Comparison of ENCODE assay signal across 15 mouse cellular contexts in the genomic region with DNA sequence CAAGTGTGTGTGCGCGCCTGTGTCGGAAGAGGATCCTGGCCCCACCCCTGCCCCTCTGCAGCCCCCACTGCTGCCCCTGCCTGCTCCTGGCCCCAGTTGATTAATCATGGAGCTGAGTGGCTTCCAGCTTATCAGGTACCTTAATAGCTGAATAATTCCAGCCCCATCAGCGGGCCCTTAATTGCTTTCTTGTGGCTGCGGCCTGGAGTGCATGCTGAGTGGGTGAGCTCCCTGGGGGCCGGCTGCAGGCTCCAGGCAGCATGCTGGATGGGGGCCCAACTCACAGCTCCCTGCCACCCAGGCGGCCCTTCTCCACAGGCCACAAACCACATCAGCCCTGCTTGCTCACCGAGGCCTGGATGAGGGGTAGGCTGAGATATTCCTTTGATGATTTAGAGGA. TPM values are rescaled to one million over a fixed set of nuclear protein-coding genes. Genes with fewer than 3 reads are reported as not detected.
A peak's percentile ranks its signal among the peaks of the same experiment; 100 is the strongest.
DNase-seq lines count a peak whose midpoint lies in the region; ATAC-seq and TF ChIP-seq lines count a peak whose summit lies in the region.
"Had no signal": no experiment of that assay in that cellular context is flagged by ENCODE, and none has a peak within 500 bp of the region (broad histone marks: within the 10 kb centered on the region; RNA-seq: fewer than 3 reads in every experiment).

No protein-coding gene starts in this region.

- H3K27me3 ChIP-seq in heart, embryonic 10.5 days (ENCODE audit: insufficient read depth, poor library complexity, severe bottlenecking) = peaks cover 11% of the 10 kb centered on the region; the same call in 1 of the 2 replicates
- H3K27me3 ChIP-seq in embryonic facial prominence, embryonic 15.5 days = no peaks in the 10 kb centered on the region; the same call in 1 of the 2 replicates
- H3K27me3 ChIP-seq in midbrain, embryonic 14.5 days (ENCODE audit: control insufficient read depth, insufficient read depth, low read length) = no peaks in the 10 kb centered on the region
- no peaks in the 10 kb centered on the region for H3K27me3 ChIP-seq in intestine, postnatal 0 days (replicated peaks; ENCODE audit: control insufficient read depth, insufficient read depth, low read length)

- peaks cover 17% of the 10 kb centered on the region; the same call in 1 of the 2 replicates for H3K36me3 ChIP-seq in heart, embryonic 10.5 days
- no peaks in the 10 kb centered on the region for H3K36me3 ChIP-seq in embryonic facial prominence, embryonic 15.5 days
- no peaks in the 10 kb centered on the region for H3K36me3 ChIP-seq in midbrain, embryonic 14.5 days (ENCODE audit: control insufficient read depth, insufficient read depth, low read length)
- H3K36me3 ChIP-seq in intestine, postnatal 0 days (ENCODE audit: control insufficient read depth, insufficient read depth) = no peaks in the 10 kb centered on the region
- H3K36me3 ChIP-seq: G1E; heart, embryonic 15.5 days; stomach, embryonic 15.5 days had no signal

- ATAC-seq in embryonic facial prominence, embryonic 15.5 days (ENCODE audit: insufficient number of reproducible peaks, low FRiP score, low TSS enrichment, low read depth) = 0 out of 2 replicates have a peak, but pooled peaks have one; percentile 25
- ATAC-seq in midbrain, embryonic 14.5 days (ENCODE audit: low FRiP score, low TSS enrichment) = no peak; the same call in 1 of the 2 replicates
- ATAC-seq in intestine, postnatal 0 days = no peak
- no peak for ATAC-seq in megakaryocyte-erythroid progenitor cell, adult 5-6 weeks (replicated peaks; ENCODE audit: low FRiP score, low TSS enrichment, poor library complexity, severe bottlenecking)
- ATAC-seq: activated CD4-positive, CD25-positive, alpha-beta regulatory T cell, adult 4 months had no signal

- no peak overlapping the region for H3K9ac ChIP-seq in embryonic facial prominence, embryonic 15.5 days
- no peak overlapping the region for H3K9ac ChIP-seq in midbrain, embryonic 14.5 days (replicated peaks; ENCODE audit: low read length)
- H3K9ac ChIP-seq in intestine, postnatal 0 days (ENCODE audit: low read depth, low read length) = no peak overlapping the region
- H3K9ac ChIP-seq: heart, embryonic 15.5 days; stomach, embryonic 15.5 days had no signal

- no peak for TF ChIP-seq CTCF in intestine, postnatal 0 days (IDR thresholded peaks at IDR 0.05; ENCODE audit: low read depth)
- no peak for TF ChIP-seq CTCF in gastrocnemius, adult 2 months (IDR thresholded peaks at IDR 0.05)

- DNase-seq in heart, embryonic 10.5 days (ENCODE audit: low spot score) = no peak
- DNase-seq in heart, adult 18-20 months = no peak
- DNase-seq in Muller cell, postnatal 12 days (ENCODE audit: inconsistent ontology term) = peak; percentile 68
- peak; percentile 59 for DNase-seq in midbrain, embryonic 14.5 days
- no peak for DNase-seq in gastrocnemius, adult 2 months
- DNase-seq: cerebellum, adult 9-10 months; thymus, postnatal 25 days had no signal

- no peak overlapping the region for H3K4me3 ChIP-seq in heart, embryonic 10.5 days
- no peak overlapping the region for H3K4me3 ChIP-seq in embryonic facial prominence, embryonic 15.5 days (replicated peaks)
- H3K4me3 ChIP-seq in midbrain, embryonic 14.5 days (replicated peaks; ENCODE audit: low read depth, low read length) = no peak overlapping the region
- H3K4me3 ChIP-seq in intestine, postnatal 0 days (ENCODE audit: low read depth, low read length) = no peak overlapping the region
- no peak overlapping the region for H3K4me3 ChIP-seq in gastrocnemius, adult 2 months
- H3K4me3 ChIP-seq: heart, embryonic 15.5 days; layer of hippocampus, adult 2 months; stomach, embryonic 15.5 days had no signal

- H3K4me2 ChIP-seq in embryonic facial prominence, embryonic 15.5 days (replicated peaks) = no peak overlapping the region
- no peak overlapping the region for H3K4me2 ChIP-seq in midbrain, embryonic 14.5 days (ENCODE audit: low read length)
- no peak overlapping the region for H3K4me2 ChIP-seq in intestine, postnatal 0 days (replicated peaks; ENCODE audit: low read depth)
- H3K4me2 ChIP-seq: heart, embryonic 15.5 days; stomach, embryonic 15.5 days had no signal

- peaks cover 48% of the 10 kb centered on the region for H3K4me1 ChIP-seq in heart, embryonic 10.5 days
- peaks cover 52% of the 10 kb centered on the region for H3K4me1 ChIP-seq in embryonic facial prominence, embryonic 15.5 days
- H3K4me1 ChIP-seq in midbrain, embryonic 14.5 days (ENCODE audit: control insufficient read depth, insufficient read depth, low read length) = peaks cover 32% of the 10 kb centered on the region
- H3K4me1 ChIP-seq in intestine, postnatal 0 days (replicated peaks; ENCODE audit: control insufficient read depth, insufficient read depth, low read length) = no peaks in the 10 kb centered on the region

- WGBS in heart, embryonic 10.5 days = 56% methylated on average over 8 of the region's 8 CpGs
- WGBS in embryonic facial prominence, embryonic 15.5 days = 44% methylated on average over 8 of the region's 8 CpGs
- 48% methylated on average over 8 of the region's 8 CpGs for WGBS in midbrain, embryonic 14.5 days
- 51% methylated on average over 8 of the region's 8 CpGs for WGBS in intestine, postnatal 0 days

- no peaks in the 10 kb centered on the region for H3K9me3 ChIP-seq in heart, embryonic 10.5 days
- H3K9me3 ChIP-seq in embryonic facial prominence, embryonic 15.5 days (replicated peaks) = no peaks in the 10 kb centered on the region
- H3K9me3 ChIP-seq in midbrain, embryonic 14.5 days (ENCODE audit: control insufficient read depth, low read length) = no peaks in the 10 kb centered on the region
- no peaks in the 10 kb centered on the region for H3K9me3 ChIP-seq in intestine, postnatal 0 days (ENCODE audit: control insufficient read depth)
- H3K9me3 ChIP-seq: G1E; heart, embryonic 15.5 days; stomach, embryonic 15.5 days had no signal

- peak overlapping the region; percentile 52; the same call in 1 of the 2 replicates for H3K27ac ChIP-seq in heart, embryonic 10.5 days
- H3K27ac ChIP-seq in embryonic facial prominence, embryonic 15.5 days (replicated peaks) = peak overlapping the region; percentile 68; the same call in 1 of the 2 replicates
- peak overlapping the region; percentile 79 for H3K27ac ChIP-seq in midbrain, embryonic 14.5 days (replicated peaks; ENCODE audit: low read depth, low read length)
- H3K27ac ChIP-seq in intestine, postnatal 0 days (ENCODE audit: low read depth, low read length) = no peak overlapping the region
- no peak overlapping the region for H3K27ac ChIP-seq in gastrocnemius, adult 2 months
- H3K27ac ChIP-seq: heart, embryonic 15.5 days; layer of hippocampus, adult 2 months; stomach, embryonic 15.5 days had no signal

- intact Hi-C loops in gastrocnemius, adult 2 months (cut with DNase I) = loop anchor here (5.0 kb wide), 1 partner anchor 49 kb away; no protein-coding TSS in a partner anchor

RNA-seq across cellular contexts. Expression of gene Tmem115, which starts 22.3 kb away (rescaled TPM):
- polyA plus RNA-seq in heart, embryonic 10.5 days (2016; fragmentation: Nextera tagmentation; extraction: Ambion mirVana) = 42.7 and 46.8 TPM in 2 replicates
- total RNA-seq in heart, adult 18-20 months (2021) = 10 to 100 TPM; 22.2 to 22.3 TPM
- polyA plus RNA-seq in embryonic facial prominence, embryonic 15.5 days (2015; fragmentation: Nextera tagmentation; extraction: Ambion mirVana) = 51.6 and 53.3 TPM in 2 replicates
- 50.9 and 51.7 TPM in 2 replicates for polyA plus RNA-seq in midbrain, embryonic 14.5 days (2014; fragmentation: Nextera tagmentation; extraction: Ambion mirVana)
- polyA plus RNA-seq in intestine, postnatal 0 days (2015; fragmentation: Nextera tagmentation; extraction: Ambion mirVana) = 36.3 and 38.0 TPM in 2 replicates
- total RNA-seq in gastrocnemius, adult 2 months (2021) = 10 to 100 TPM; 16.6 to 17.3 TPM
- 15.0 and 18.4 TPM in 2 replicates for total RNA-seq in megakaryocyte-erythroid progenitor cell, adult 5-6 weeks (2014; fragmentation: Nextera tagmentation)
- total RNA-seq in megakaryocyte-erythroid progenitor cell, adult 5-6 weeks (2017) = 13.3 and 15.7 TPM in 2 replicates

RNA-seq across cellular contexts. Expression of gene Cyb561d2, which starts 30.6 kb away (rescaled TPM):
- polyA plus RNA-seq in heart, embryonic 10.5 days (2016; fragmentation: Nextera tagmentation; extraction: Ambion mirVana) = 24.1 and 24.5 TPM in 2 replicates
- total RNA-seq in heart, adult 18-20 months (2021) = 1 to 10 TPM; 4.2 to 4.6 TPM
- 26.4 and 26.8 TPM in 2 replicates for polyA plus RNA-seq in embryonic facial prominence, embryonic 15.5 days (2015; fragmentation: Nextera tagmentation; extraction: Ambion mirVana)
- 35.1 and 49.6 TPM in 2 replicates for polyA plus RNA-seq in midbrain, embryonic 14.5 days (2014; fragmentation: Nextera tagmentation; extraction: Ambion mirVana)
- polyA plus RNA-seq in intestine, postnatal 0 days (2015; fragmentation: Nextera tagmentation; extraction: Ambion mirVana) = 36.3 and 38.9 TPM in 2 replicates
- total RNA-seq in gastrocnemius, adult 2 months (2021) = 1 to 10 TPM; 3.1 TPM
- total RNA-seq in megakaryocyte-erythroid progenitor cell, adult 5-6 weeks (2014; fragmentation: Nextera tagmentation) = 5.3 and 16.6 TPM in 2 replicates
- 14.5 and 15.0 TPM in 2 replicates for total RNA-seq in megakaryocyte-erythroid progenitor cell, adult 5-6 weeks (2017)

RNA-seq across cellular contexts. Expression of gene Nprl2, which starts 30.6 kb away (rescaled TPM):
- 28.3 and 33.1 TPM in 2 replicates for polyA plus RNA-seq in heart, embryonic 10.5 days (2016; fragmentation: Nextera tagmentation; extraction: Ambion mirVana)
- 10 to 100 TPM; 20.4 to 21.0 TPM for total RNA-seq in heart, adult 18-20 months (2021)
- 41.9 and 48.0 TPM in 2 replicates for polyA plus RNA-seq in embryonic facial prominence, embryonic 15.5 days (2015; fragmentation: Nextera tagmentation; extraction: Ambion mirVana)
- polyA plus RNA-seq in midbrain, embryonic 14.5 days (2014; fragmentation: Nextera tagmentation; extraction: Ambion mirVana) = 69.4 and 75.7 TPM in 2 replicates
- polyA plus RNA-seq in intestine, postnatal 0 days (2015; fragmentation: Nextera tagmentation; extraction: Ambion mirVana) = 20.0 and 20.7 TPM in 2 replicates
- total RNA-seq in gastrocnemius, adult 2 months (2021) = 10 to 100 TPM in 1 of 2 experiments, 1 to 10 TPM in 1; 9.7 to 11.5 TPM
- total RNA-seq in megakaryocyte-erythroid progenitor cell, adult 5-6 weeks (2014; fragmentation: Nextera tagmentation) = 14.8 and 19.1 TPM in 2 replicates
- total RNA-seq in megakaryocyte-erythroid progenitor cell, adult 5-6 weeks (2017) = 7.5 and 8.7 TPM in 2 replicates

RNA-seq across cellular contexts. Expression of gene Zmynd10, which starts 35.7 kb away (rescaled TPM):
- 0.17 TPM in 1 of 2 replicates, not detected in the other for polyA plus RNA-seq in heart, embryonic 10.5 days (2016; fragmentation: Nextera tagmentation; extraction: Ambion mirVana)
- total RNA-seq in heart, adult 18-20 months (2021) = under 1 TPM in 1 of 2 experiments, not detected in 1; 0.62 TPM
- polyA plus RNA-seq in embryonic facial prominence, embryonic 15.5 days (2015; fragmentation: Nextera tagmentation; extraction: Ambion mirVana) = 10.7 and 25.9 TPM in 2 replicates
- polyA plus RNA-seq in midbrain, embryonic 14.5 days (2014; fragmentation: Nextera tagmentation; extraction: Ambion mirVana) = 2.2 and 2.5 TPM in 2 replicates
- 4.0 and 5.0 TPM in 2 replicates for polyA plus RNA-seq in intestine, postnatal 0 days (2015; fragmentation: Nextera tagmentation; extraction: Ambion mirVana)
- total RNA-seq in gastrocnemius, adult 2 months (2021) = under 1 TPM in 1 of 2 experiments, not detected in 1; 0.53 TPM
- total RNA-seq in megakaryocyte-erythroid progenitor cell, adult 5-6 weeks (2014; fragmentation: Nextera tagmentation) = not detected in 2 replicates
- total RNA-seq in megakaryocyte-erythroid progenitor cell, adult 5-6 weeks (2017) = not detected in 2 replicates

RNA-seq across cellular contexts. Expression of gene Rassf1, which starts 39.9 kb away (rescaled TPM):
- 50.5 and 51.7 TPM in 2 replicates for polyA plus RNA-seq in heart, embryonic 10.5 days (2016; fragmentation: Nextera tagmentation; extraction: Ambion mirVana)
- 10 to 100 TPM; 15.1 TPM for total RNA-seq in heart, adult 18-20 months (2021)
- polyA plus RNA-seq in embryonic facial prominence, embryonic 15.5 days (2015; fragmentation: Nextera tagmentation; extraction: Ambion mirVana) = 82.0 and 87.7 TPM in 2 replicates
- polyA plus RNA-seq in midbrain, embryonic 14.5 days (2014; fragmentation: Nextera tagmentation; extraction: Ambion mirVana) = 35.5 and 40.4 TPM in 2 replicates
- 44.3 and 48.0 TPM in 2 replicates for polyA plus RNA-seq in intestine, postnatal 0 days (2015; fragmentation: Nextera tagmentation; extraction: Ambion mirVana)
- total RNA-seq in gastrocnemius, adult 2 months (2021) = 10 to 100 TPM; 14.0 to 14.3 TPM
- total RNA-seq in megakaryocyte-erythroid progenitor cell, adult 5-6 weeks (2014; fragmentation: Nextera tagmentation) = 24.6 and 29.3 TPM in 2 replicates
- 32.8 and 40.3 TPM in 2 replicates for total RNA-seq in megakaryocyte-erythroid progenitor cell, adult 5-6 weeks (2017)

Comparison
In these comparisons a context has a peak if more than half of its experiments do, and no peak if none do; other contexts are left out.
1. DNase-seq: peak in Muller cell, postnatal 12 days (single experiment) and midbrain, embryonic 14.5 days (single experiment); none in heart, embryonic 10.5 days (single experiment), heart, adult 18-20 months (0 of 2) and gastrocnemius, adult 2 months (single experiment).
2. H3K27ac ChIP-seq: peak in heart, embryonic 10.5 days (single experiment), embryonic facial prominence, embryonic 15.5 days (single experiment) and midbrain, embryonic 14.5 days (single experiment); none in intestine, postnatal 0 days (single experiment) and gastrocnemius, adult 2 months (single experiment).